Mouse (Mus musculus) thymus, postnatal 14 days (tissue): ENCODE results near the gene Hoxb3.
A peak's percentile ranks its signal among the peaks of the same experiment; 100 is the strongest.

Experiments
- DNase-seq: peaks from one replicate; pipeline ENCODE4 v3.0.0; 2021

The Hoxb3 gene

DNA sequence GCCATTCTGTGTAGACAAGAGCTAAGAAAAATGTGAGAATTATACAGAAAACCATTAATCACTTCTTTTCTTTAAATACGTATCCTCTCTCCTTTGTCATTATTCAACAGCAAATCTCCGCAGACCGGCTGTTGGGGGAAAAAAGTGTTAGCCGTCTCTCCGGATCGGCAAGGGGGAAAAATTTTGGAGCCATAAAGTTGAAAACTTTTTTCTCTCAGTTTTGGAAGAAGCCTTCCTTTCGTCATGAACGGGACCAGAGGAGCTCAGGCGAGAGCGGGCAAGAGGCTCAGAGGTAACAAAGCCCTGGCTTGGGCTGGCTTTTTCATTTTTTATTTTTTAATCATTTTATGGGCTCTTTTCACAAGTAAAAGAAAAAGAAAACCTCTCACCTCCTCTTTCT, at the start of gene Hoxb3:
Gene Hoxb3, plus strand, starts transcription at position 173 of the 400 bp plus-strand sequence.
- no peak for DNase-seq

DNA sequence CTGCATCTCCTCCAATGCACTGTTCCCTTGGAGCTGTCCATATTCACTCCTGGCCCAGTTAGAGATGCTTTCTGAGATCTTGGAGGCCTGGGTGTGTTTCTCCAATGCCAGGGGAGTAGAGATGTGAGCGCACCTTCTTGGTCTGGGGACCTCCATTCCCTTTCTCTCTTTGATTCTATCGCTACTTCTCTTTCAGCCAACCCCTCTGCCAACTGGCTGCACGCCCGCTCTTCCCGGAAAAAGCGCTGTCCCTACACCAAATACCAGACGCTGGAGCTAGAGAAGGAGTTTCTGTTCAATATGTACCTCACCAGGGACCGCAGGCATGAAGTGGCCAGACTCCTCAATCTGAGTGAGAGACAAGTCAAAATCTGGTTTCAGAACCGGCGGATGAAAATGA, 48.7 kb upstream of the Hoxb3 start:
- DNase-seq, result no peak

GRCm38 (mm10) chr11:96275896-96276295, 47.2 kb upstream of the Hoxb3 start:
- no peak for DNase-seq

GRCm38 (mm10) chr11:96277151-96278044, 45.7 kb upstream of the Hoxb3 start:
- no peak for DNase-seq

DNA sequence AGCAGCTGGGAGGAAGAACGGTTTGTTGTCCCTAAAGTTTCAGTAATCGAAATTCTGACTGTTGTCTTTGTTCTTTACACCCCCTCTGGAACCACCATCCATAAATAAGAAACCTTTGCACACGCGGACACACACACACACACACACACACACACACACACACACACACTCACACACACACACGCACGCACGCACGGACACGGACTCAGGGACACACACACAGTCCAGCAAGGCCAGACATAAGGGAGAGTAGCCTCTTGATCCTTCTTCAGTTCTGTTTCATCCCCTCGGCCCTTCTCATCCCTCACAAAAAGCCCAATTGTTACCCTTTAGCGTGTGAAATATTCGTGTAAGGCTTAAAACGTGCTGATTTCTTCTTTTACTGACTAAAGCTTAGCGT, 44.8 kb upstream of the Hoxb3 start:
- no peak for DNase-seq

- DNase-seq, result peak; percentile 77
Observed at GRCm38 (mm10) chr11:96278773-96279172, 44.4 kb upstream of the Hoxb3 start.

DNA sequence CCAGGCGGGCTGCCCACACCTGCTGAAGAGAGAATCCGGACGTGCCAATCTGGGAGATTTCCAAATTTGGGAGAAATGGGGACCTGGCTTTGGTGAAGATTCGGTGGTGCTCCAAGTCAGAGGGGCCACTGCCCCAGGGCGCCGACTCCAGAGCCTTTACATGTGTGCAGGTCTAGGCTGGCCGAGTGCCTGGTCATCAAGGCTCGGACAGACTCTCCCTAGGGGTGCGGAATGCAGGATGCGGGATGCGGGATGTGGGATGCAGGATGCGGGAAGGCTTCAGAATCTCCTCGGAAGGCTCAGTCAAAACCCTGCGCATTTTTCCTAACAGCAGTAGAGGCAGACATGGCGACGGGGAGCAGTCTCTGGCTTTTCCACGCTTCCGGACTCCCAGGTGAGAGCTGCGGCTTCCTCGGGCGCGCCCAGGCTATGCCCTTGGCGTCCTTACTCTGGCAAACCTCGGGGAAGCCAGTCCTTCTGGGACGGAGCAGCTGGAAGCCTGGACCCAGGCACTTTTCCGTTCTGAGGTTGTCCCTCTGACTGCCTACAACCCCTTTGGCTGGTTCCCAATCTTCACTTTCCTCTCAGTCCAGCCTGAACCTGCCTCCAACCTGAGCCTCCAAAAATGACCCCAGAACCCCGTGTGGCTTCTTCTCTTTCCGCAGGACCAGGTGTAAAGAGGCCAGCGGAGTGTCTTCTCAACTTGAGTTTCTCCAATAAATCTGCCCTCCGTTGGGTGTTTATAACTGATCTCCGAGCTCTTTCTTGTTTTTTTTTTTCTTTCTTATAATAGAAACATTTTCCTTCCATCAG, 43.5 kb upstream of the Hoxb3 start:
- DNase-seq, result no peak

- no peak for DNase-seq
Observed at GRCm38 (mm10) chr11:96280399-96281378, 42.4 kb upstream of the Hoxb3 start.

DNA sequence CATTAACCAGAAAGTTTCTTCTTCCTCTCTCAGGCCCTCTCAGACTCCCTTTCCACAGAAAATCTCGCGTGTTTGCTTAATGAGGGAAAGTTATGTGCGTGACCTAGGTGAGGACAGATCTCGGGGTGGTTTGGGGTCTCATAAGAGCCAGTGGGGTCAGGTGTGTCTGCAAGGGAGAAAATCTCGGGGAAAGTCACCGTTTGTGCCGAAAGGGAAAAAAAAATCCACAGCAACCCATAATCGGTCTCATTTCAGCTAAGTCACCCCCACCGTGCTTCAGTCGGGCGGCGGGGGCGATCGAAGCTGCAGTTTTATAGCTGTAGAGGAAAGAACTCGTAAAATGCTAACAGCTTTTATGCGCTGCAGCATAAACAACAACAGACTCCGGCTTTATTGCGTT, 41.7 kb upstream of the Hoxb3 start:
- no peak for DNase-seq

DNA sequence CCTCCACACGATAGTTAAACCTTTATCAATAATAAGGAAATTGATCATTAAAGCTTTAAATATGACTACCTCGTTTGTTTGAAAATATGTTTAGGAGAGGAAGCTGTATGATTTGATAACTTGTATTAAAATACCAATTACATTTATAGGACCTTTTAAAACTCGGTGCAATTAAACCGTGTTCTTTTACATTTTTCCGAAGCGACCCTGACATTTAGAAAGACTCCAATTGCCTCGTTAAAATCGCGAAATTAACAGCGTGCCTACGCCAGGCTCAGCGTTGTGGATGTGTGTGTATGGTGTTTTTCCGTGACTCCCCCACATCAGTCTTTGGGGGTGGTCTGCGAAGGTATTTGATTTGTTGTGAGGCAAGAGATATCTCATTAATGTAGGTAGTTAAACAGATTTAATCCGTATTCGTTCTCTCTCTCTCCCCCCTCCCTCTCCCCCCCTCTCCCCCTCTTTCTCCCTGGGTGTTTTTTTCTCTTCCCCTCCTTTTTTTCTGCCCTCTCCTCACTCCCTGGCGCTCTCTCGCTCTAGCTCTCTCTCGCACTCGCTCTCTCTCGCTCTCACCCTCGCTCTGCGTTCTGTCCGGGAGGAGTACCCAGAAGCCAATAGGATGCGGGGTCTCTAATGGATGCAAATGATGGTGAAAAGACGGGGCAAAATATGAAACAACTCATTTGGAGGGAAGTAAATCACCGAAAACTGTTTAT, 41.1 kb upstream of the Hoxb3 start, which contains the start of gene Hoxb8:
Gene Hoxb8, plus strand, starts transcription at position 51 of the 716 bp plus-strand sequence.
- DNase-seq, result no peak

- no peak for DNase-seq
Observed at GRCm38 (mm10) chr11:96282795-96283430, 40.2 kb upstream of the Hoxb3 start.

- peak; percentile 27 for DNase-seq
Observed at GRCm38 (mm10) chr11:96284041-96284749, 38.9 kb upstream of the Hoxb3 start.

GRCm38 (mm10) chr11:96284774-96285734, 38.1 kb upstream of the Hoxb3 start:
- no peak for DNase-seq

GRCm38 (mm10) chr11:96285771-96286738, 37.1 kb upstream of the Hoxb3 start, which contains the start of gene Hoxb7:
Gene Hoxb7 (plus strand): TSS chr11:96286623.
- no peak for DNase-seq

- no peak for DNase-seq
Observed at GRCm38 (mm10) chr11:96286739-96287385, 36.3 kb upstream of the Hoxb3 start.

GRCm38 (mm10) chr11:96287411-96287810, 35.7 kb upstream of the Hoxb3 start:
- DNase-seq, result no peak

DNA sequence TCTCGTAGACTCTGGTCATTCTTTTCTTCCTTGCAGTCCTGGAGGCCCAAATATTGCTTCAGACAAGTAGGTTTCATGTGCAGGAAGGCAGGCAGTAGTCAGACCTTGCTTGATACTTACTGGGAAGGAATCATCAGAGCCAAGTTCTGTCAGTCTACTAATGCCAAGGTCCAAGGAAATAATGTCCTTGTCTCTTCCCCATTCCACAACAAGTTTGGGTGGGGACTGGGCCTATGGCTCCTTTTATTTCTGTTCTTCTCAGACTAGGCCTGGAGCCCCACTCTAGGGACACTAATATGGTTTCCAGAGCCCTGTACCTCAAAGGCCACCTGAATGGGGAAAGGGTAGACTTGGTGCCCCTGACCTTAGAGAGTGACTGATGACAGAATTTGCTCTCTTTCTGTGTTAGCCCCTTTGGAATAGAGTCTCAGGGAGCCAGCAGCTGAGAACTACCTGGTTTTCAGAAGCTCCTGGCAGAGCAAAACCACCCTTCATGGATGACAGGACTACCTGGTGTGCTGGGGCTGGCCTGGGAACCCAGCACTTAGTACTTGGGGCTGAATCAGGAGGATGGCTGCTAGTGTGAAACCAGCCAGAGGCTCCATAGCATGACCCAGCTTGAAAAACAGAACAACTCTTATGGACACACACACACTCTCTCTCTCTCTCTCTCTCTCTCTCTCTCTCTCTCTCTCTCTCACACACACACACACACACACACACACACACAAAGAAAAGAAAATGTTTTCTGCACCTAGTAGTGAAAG, 34.5 kb upstream of the Hoxb3 start:
- no peak for DNase-seq
